Mouse (Mus musculus): ENCODE data around the gene Serinc3.
"Not testable (repeated sequence)": the region's sequence is repeated elsewhere in the genome, so short reads cannot be mapped to it uniquely, and the experiment has no call there.

DNA sequence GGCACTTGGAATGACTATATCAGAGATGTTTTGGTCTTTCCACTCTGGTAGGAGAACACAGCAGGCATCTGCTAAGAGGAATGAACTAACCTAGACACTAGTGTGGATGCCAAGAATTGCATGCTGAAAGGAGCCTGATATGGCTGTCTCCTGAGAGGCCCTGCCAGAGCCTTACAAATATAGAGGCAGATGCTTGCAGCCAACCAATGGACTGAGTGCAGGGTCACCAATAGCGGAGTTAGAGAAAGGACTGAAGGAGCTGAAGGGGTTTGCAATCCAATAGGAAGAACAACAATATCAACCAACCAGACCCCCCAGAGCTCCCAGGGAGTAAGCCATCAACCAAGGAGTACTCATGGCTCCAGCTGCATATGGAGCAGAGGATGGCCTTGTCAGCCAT, 43.4 kb upstream of the Serinc3 start:
- TF ChIP-seq CTCF (IDR thresholded peaks at IDR 0.05; ENCODE audit: borderline replicate concordance, extremely low read depth, insufficient read depth, insufficient read length); POLR2A (IDR thresholded peaks at IDR 0.05; ENCODE audit: borderline replicate concordance, extremely low read depth, insufficient read depth, insufficient read length, poor library complexity, severe bottlenecking): not testable (repeated sequence)

All from brain, embryonic 14.5 days (tissue).